Mouse (Mus musculus): ENCODE results near the gene Hsd17b14. TPM values are rescaled to one million over a fixed set of nuclear protein-coding genes. Genes with fewer than 3 reads are reported as not detected.

Hsd17b14 gene
- polyA plus RNA-seq, 1 experiment from 2014 or later: 0.43 TPM

DNA sequence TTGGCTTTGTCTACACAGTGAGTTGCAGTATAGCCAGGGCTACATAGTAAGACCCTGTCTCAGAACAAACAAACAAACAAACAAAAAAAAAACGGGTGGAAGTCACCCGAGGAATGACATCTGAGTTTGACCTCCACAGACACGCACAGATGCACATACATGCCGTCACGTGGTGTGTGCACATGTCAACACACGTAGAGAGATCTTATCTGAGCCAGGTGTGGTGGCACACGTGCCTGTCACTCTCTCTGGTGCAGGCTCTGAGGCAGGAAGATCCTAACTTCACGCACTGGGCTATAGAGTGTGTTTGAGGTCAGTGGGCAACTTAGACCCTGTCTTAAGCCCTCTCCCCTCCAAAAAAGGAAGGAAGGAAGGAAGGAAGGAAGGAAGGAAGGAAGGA lies 19.3 kb downstream of the Hsd17b14 start:
- H3K4me2 ChIP-seq (replicated peaks): no peak overlapping the region
- H3K9ac ChIP-seq: no peak overlapping the region
- peaks cover 17% of the 10 kb centered on the region for H3K4me1 ChIP-seq
- H3K27ac ChIP-seq: no peak overlapping the region
- H3K27me3 ChIP-seq (replicated peaks): no peaks in the 10 kb centered on the region
- H3K9me3 ChIP-seq: no peaks in the 10 kb centered on the region
- H3K36me3 ChIP-seq: peaks cover 5% of the 10 kb centered on the region; the same call in 1 of the 2 replicates
- 82% methylated on average over 8 of the region's 8 CpGs for WGBS
- ATAC-seq (ENCODE audit: low FRiP score, low read depth): no peak
- no peak overlapping the region for H3K4me3 ChIP-seq

DNA sequence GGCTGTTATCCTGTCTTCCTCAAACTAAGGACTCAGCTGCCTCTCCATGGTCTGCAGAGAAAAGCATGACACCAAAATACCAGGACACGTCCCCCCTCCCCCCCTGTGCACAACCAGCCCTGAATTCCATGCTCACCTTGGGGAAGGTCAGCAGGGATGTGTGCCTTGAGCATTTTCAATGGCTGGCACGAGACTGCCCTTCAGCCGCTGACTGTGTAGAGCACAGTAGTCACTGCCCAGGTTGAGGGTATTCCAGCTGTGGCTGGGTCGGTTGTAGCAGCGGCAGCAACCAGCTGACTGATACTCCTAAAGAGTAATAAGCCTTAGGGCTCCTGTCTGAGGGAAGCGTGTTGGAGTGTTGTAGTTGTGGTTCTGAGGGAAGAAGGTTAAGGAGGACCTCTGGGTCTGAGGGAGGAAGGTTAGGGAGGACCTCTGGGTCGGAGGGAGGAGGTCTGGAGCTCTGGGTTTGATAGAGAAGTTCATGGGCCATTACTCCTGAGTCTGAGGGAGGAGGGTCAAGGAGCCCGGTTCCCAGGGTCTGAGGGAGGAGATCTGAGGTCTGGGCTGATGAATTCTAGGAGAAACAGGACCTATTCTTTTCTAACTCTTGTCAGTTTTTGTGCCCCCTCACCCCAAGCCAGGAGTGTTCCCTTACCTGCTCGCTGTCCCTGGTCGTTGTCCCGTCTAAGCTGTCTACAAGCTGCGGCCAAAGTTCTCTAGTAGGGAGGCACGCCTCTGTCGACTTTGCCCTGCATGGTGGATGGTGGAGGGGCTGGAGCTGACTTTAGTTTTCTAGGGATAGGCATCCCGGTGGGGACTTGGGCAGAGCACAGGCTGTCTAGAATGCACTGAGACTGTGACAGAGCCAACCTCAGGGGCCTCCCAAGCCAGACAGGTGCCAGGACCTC lies 20.0 kb downstream of the Hsd17b14 start:
- H3K9ac ChIP-seq: 0 out of 2 replicates have a peak overlapping the region, but pooled peaks have one; percentile 10
- no peak overlapping the region for H3K27ac ChIP-seq
- no peaks in the 10 kb centered on the region for H3K27me3 ChIP-seq (replicated peaks)
- no peaks in the 10 kb centered on the region for H3K9me3 ChIP-seq
- H3K4me2 ChIP-seq (replicated peaks): no peak overlapping the region
- no peak overlapping the region for H3K4me3 ChIP-seq
- WGBS: 88% methylated on average over 15 of the region's 15 CpGs
- ATAC-seq (ENCODE audit: low FRiP score, low read depth): no peak
- H3K4me1 ChIP-seq: peaks cover 17% of the 10 kb centered on the region
- H3K36me3 ChIP-seq: peaks cover 5% of the 10 kb centered on the region; the same call in 1 of the 2 replicates

DNA sequence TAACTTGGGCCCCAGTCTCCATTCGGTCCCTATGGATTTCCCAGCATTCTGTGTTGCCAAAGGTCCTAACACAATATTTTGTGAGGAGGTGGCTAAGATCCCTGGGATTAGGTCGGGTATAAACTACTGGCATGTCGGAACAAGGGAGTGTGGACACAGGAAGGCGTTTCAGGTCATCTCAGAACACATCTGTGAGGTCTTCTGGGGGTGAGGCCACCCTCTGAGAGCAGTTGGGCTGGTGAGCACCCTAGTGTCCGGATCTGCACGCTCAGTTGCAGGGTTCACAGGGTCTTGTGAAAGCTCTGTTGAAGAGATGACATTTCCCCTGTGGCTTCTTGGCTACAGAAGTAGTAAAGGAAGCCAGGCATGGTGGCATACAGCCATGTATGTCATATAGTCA lies 31.2 kb downstream of the Hsd17b14 start:
- no peak for ATAC-seq (ENCODE audit: low FRiP score, low read depth)
- no peaks in the 10 kb centered on the region for H3K9me3 ChIP-seq
- H3K4me2 ChIP-seq (replicated peaks): no peak overlapping the region
- no peak overlapping the region for H3K9ac ChIP-seq
- WGBS: 91% methylated on average over 6 of the region's 6 CpGs
- no peak overlapping the region for H3K27ac ChIP-seq
- peaks cover 15% of the 10 kb centered on the region for H3K36me3 ChIP-seq
- no peaks in the 10 kb centered on the region for H3K27me3 ChIP-seq (replicated peaks)
- H3K4me1 ChIP-seq: no peaks in the 10 kb centered on the region
- H3K4me3 ChIP-seq: no peak overlapping the region

DNA sequence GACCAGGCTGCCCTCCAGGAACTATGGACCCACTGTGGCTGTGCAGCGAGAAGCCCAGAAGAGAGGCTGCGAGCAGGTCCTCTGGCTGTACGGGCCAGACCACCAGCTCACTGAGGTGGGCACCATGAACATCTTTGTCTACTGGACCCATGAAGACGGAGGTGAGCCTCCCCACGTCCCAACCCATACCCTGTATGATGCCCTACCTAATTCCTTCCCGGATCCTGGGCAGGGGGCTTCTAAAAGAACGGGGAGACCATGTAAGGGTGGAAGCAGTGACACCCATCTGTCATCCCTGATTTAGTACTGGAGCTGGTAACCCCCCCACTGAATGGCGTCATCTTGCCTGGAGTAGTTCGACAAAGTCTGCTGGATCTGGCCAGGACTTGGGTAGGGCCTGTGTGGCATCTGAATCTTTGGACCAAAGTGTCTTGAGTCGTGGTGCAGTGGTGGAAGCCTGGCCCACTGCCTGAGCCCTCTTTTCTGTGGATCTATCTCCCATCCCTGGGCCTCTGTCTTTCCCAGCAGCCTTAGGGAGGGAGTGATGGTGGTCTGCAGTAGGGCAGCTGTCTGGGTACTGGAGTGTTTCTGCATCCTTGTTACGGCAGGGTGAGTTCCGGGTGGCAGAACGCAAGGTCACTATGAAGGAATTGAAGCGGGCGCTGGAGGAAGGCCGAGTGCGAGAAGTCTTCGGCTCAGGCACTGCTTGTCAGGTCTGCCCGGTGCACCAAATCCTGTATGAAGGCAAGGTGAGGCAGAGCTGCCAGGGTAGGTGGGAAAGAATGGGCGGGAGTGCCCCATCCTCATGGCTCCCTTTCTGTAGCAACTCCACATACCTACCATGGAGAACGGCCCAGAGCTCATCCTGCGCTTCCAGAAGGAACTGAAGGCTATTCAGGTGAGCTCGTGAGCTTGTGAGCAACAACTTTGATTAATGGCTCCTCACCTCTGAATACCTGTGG lies 33.2 kb downstream of the Hsd17b14 start:
- WGBS: 93% methylated on average over 23 of the region's 23 CpGs
- Histone ChIP-seq H3K36me3 (peaks cover 15% of the 10 kb centered on the region), H3K4me2 (replicated peaks) (no peak overlapping the region), H3K4me3 (no peak overlapping the region), H3K4me1 (no peaks in the 10 kb centered on the region), H3K27me3 (replicated peaks) (no peaks in the 10 kb centered on the region), H3K9me3 (no peaks in the 10 kb centered on the region), H3K27ac (no peak overlapping the region), H3K9ac (no peak overlapping the region)
- ATAC-seq (ENCODE audit: low FRiP score, low read depth): no peak

DNA sequence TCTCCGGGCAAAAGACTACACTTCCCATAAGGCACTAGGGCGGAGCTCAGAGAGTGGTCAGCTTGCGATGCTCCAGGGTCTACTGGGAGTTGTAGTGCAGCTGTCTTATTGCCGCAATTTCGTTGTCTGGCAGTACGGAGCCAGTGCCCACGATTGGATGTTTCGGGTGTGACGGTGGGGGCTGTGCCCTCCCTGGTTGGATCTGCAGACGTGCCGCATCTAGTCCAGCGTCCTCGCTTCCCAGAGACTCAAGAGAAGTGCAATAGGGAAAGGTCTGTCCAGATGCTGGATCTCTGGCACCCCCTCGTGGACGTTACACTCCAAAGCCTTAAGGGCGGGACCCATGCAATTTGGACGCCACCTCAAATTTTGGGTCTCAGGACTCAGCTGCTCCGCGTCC lies 34.5 kb downstream of the Hsd17b14 start:
- peak overlapping the region; percentile 21 for H3K4me3 ChIP-seq
- H3K9ac ChIP-seq: 0 out of 2 replicates have a peak overlapping the region, but pooled peaks have one; percentile 14
- H3K4me2 ChIP-seq (replicated peaks): peak overlapping the region; percentile 59
- no peaks in the 10 kb centered on the region for H3K4me1 ChIP-seq
- no peak overlapping the region for H3K27ac ChIP-seq
- peak; percentile 97 for ATAC-seq (ENCODE audit: low FRiP score, low read depth)
- WGBS: 5% methylated on average over 19 of the region's 19 CpGs
- peaks cover 15% of the 10 kb centered on the region for H3K36me3 ChIP-seq
- no peaks in the 10 kb centered on the region for H3K27me3 ChIP-seq (replicated peaks)
- H3K9me3 ChIP-seq: no peaks in the 10 kb centered on the region

DNA sequence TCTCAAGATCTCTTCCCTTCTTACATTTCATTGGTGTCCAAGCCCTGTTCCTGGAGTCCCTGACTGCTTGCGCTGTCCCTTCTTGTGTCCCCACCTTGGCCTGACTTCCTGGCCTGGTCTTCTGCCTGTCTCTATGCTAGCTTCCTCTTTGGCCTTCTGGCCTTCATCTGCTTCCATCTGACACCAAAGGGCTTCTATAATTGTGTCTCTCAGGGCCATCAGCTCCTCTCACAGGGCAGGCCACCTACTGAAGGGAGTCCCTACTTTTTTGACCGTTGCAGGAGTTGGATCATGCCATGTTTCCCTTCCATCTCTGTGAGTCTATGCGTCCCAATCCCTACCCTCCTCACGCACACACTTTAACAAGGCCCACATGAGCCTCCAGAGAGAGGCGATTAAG lies 35.2 kb downstream of the Hsd17b14 start:
- Histone ChIP-seq H3K27ac (no peak overlapping the region), H3K4me1 (no peaks in the 10 kb centered on the region), H3K9me3 (no peaks in the 10 kb centered on the region), H3K27me3 (replicated peaks) (no peaks in the 10 kb centered on the region), H3K36me3 (peaks cover 11% of the 10 kb centered on the region), H3K9ac (no peak overlapping the region), H3K4me3 (no peak overlapping the region), H3K4me2 (replicated peaks) (0 out of 2 replicates have a peak overlapping the region, but pooled peaks have one; percentile 59)
- WGBS: 97% methylated on average over 5 of the region's 5 CpGs
- ATAC-seq (ENCODE audit: low FRiP score, low read depth): no peak

DNA sequence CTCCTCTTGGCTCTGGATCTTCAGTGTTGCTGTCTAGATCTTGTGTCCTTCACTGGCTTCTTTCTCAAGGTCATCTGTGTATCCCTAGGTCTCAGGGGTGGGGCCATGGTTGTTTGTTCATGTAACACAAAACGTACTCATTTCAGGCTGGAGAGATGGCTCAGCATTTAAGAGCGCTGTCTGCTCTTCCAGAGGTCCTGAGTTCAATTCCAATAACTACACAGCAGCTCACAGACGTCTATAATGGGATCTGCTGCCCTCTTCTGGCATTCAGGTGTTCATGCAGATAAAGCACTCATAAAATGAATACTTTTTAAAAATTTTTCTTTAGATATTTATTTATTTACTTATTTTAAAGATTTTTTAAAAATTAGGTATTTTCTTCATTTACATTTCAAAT lies 36.2 kb downstream of the Hsd17b14 start:
- Histone ChIP-seq H3K9me3 (no peaks in the 10 kb centered on the region), H3K27me3 (replicated peaks) (no peaks in the 10 kb centered on the region), H3K4me3 (no peak overlapping the region), H3K36me3 (peaks cover 2% of the 10 kb centered on the region; the same call in 1 of the 2 replicates), H3K4me1 (no peaks in the 10 kb centered on the region), H3K4me2 (replicated peaks) (no peak overlapping the region), H3K9ac (no peak overlapping the region), H3K27ac (no peak overlapping the region)
- ATAC-seq (ENCODE audit: low FRiP score, low read depth): no peak
- WGBS: 65% methylated on average over 3 of the region's 3 CpGs

DNA sequence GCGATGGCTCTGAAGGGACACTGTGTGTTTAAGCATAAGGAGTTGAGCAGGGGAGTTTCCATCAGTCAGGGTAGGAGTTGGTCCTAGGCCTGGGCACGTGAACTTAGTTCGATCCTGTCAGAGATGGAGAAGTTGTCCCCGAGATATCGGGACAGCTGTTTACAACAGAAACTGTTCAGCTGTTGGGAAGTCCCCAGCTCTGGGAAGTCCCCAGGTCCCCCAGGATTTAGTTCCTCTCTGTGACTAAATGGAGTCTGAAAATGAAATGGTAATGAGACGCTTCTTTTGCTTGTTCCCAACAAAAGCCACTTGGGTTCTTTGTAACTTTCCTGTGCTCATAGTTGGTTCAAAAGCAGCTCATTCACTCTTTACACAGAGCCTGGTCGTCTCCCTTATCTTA lies 37.2 kb downstream of the Hsd17b14 start:
- H3K9me3 ChIP-seq: no peaks in the 10 kb centered on the region
- 82% methylated on average over 7 of the region's 7 CpGs for WGBS
- H3K4me3 ChIP-seq: no peak overlapping the region
- no peak overlapping the region for H3K9ac ChIP-seq
- H3K4me1 ChIP-seq: no peaks in the 10 kb centered on the region
- H3K27me3 ChIP-seq (replicated peaks): no peaks in the 10 kb centered on the region
- H3K36me3 ChIP-seq: no peaks in the 10 kb centered on the region
- no peak overlapping the region for H3K27ac ChIP-seq
- ATAC-seq (ENCODE audit: low FRiP score, low read depth): no peak
- H3K4me2 ChIP-seq (replicated peaks): no peak overlapping the region

DNA sequence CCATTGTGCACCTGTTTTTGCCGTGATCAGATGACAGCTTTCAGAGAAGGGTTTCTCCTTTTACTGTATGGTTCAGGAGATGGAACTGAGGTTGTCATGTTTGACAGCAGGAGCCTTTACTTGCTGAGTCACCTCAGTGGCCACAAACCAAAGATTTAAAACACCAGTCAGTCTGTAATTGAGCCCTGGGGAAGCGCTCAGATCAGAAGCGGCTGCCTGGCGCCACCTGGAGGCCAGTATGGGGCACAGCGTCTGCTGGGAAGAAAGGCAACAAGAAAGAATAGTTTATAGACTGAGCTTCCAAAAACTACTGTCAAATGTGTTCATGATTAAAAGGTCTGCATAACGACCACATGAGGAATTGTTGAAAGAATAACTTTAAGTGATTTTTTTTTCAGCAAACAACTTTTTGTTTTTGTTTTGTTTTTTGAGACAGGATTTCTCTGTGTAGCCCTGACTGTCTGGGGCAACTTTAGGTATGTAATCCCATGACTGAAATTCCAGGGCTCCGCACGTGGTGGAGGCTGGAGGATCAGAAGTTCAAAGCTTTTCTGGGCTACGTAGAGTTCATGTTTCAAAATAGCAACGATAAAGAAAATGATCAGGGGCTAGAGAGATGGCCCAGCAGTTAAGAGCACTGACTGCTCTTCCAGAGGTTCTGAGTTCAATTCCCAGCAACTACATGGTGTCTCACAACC lies 38.6 kb downstream of the Hsd17b14 start:
- H3K4me3 ChIP-seq: no peak overlapping the region
- H3K27ac ChIP-seq: no peak overlapping the region
- no peaks in the 10 kb centered on the region for H3K36me3 ChIP-seq
- no peaks in the 10 kb centered on the region for H3K27me3 ChIP-seq (replicated peaks)
- WGBS: 29% methylated on average over 10 of the region's 10 CpGs
- no peak overlapping the region for H3K9ac ChIP-seq
- no peaks in the 10 kb centered on the region for H3K4me1 ChIP-seq
- no peak for ATAC-seq (ENCODE audit: low FRiP score, low read depth)
- no peak overlapping the region for H3K4me2 ChIP-seq (replicated peaks)
- no peaks in the 10 kb centered on the region for H3K9me3 ChIP-seq

DNA sequence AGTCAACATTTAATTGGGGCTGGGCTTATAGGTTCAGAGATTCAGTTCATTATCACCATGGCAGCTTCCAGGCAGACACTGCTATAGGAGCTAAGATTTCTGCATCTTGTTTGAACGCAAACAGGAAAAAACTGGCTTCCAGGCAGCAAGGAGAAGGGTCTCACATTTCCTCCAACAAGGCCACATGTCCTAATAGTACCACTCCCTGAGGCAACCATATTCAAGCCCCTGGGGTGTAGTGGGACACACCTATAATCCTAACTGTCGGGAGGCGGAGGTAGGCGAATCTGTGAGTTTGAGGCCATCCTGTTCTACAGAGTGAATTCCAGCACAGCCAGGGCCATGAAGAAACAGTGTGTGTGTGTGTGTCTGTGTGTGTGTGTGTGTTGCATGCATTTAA lies 40.5 kb downstream of the Hsd17b14 start:
- H3K9me3 ChIP-seq: no peaks in the 10 kb centered on the region
- H3K36me3 ChIP-seq: no peaks in the 10 kb centered on the region
- 82% methylated on average over 4 of the region's 4 CpGs for WGBS
- no peak for ATAC-seq (ENCODE audit: low FRiP score, low read depth)
- no peak overlapping the region for H3K4me2 ChIP-seq (replicated peaks)
- H3K27ac ChIP-seq: no peak overlapping the region
- no peak overlapping the region for H3K9ac ChIP-seq
- H3K27me3 ChIP-seq (replicated peaks): no peaks in the 10 kb centered on the region
- no peak overlapping the region for H3K4me3 ChIP-seq
- no peaks in the 10 kb centered on the region for H3K4me1 ChIP-seq

DNA sequence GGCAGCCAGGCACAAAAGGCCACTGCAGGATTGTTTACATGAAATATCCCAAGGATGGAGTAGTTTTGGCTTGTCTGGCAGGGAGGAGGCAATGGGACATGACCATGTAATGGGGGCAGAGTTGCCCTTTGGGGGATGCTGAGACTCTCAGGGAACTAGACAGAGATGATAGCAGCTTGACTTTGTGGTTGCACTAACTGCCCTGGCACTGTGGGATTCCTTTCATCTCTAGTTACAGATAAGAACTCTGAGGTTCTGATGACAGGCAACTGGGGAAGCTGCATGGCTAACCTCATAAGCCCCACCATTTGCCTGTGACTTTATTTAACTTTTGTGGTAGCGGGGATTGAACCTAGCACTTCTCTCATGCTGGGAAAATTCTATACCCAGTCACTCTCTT lies 41.4 kb downstream of the Hsd17b14 start:
- Histone ChIP-seq H3K4me2 (replicated peaks) (no peak overlapping the region), H3K9ac (no peak overlapping the region), H3K4me3 (no peak overlapping the region), H3K9me3 (no peaks in the 10 kb centered on the region), H3K27ac (no peak overlapping the region), H3K27me3 (replicated peaks) (no peaks in the 10 kb centered on the region), H3K4me1 (no peaks in the 10 kb centered on the region), H3K36me3 (no peaks in the 10 kb centered on the region)
- ATAC-seq (ENCODE audit: low FRiP score, low read depth): no peak
- 86% methylated on average over 1 of the region's 1 CpGs for WGBS

DNA sequence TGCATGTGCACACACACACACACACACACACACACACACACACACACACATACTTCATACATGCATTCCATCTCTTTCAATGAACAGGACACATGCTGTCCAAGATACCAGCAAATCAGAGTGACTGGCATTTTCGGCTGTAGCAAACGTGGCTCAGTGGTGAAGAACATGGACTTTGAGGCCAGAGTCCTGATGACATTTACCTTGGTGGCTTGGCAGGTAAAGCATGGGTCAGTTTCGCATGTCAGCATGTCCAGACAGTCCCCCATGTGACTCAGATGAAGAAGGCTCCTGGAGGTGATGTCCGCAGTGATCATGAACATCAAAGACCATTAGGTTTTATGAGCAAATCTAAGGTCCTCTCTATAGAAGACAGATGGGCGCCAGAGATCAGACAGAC lies 42.3 kb downstream of the Hsd17b14 start:
- WGBS: 84% methylated on average over 5 of the region's 5 CpGs

More for the DNA sequence above, 42.3 kb downstream of the Hsd17b14 start:
- Histone ChIP-seq H3K4me1 (no peaks in the 10 kb centered on the region), H3K4me2 (replicated peaks) (no peak overlapping the region), H3K27ac (no peak overlapping the region), H3K36me3 (no peaks in the 10 kb centered on the region), H3K9ac (no peak overlapping the region), H3K27me3 (replicated peaks) (no peaks in the 10 kb centered on the region), H3K4me3 (no peak overlapping the region), H3K9me3 (no peaks in the 10 kb centered on the region)
- ATAC-seq (ENCODE audit: low FRiP score, low read depth): no peak
